Mouse (Mus musculus) embryonic stem cell, embryonic (primary cell): ENCODE data around the gene Snai1.

Experiments
- CTCF ChIA-PET, 4 experiments: fragments of 300-600 bp in 2 of 4; fragments of 350-600 bp in 2 of 4; sonication (Branson Sonifier 250); formaldehyde crosslinking; loops; one replicate each; lab custom pipeline; 2022; ENCODE audit warnings: inconsistent platforms in 2 of 4; lab: Charles Lee
- POLR2A ChIA-PET, 4 experiments: fragments of 300-600 bp in 2 of 4; fragments of 350-600 bp in 2 of 4; sonication (Branson Sonifier 250); formaldehyde crosslinking; loops; one replicate each; lab custom pipeline; 2022; ENCODE audit warnings: antibody characterized with exemption in 4 of 4, inconsistent platforms in 1 of 4; lab: Charles Lee

Gene Snai1

GRCm38 (mm10) chr2:167508569-167508968, 29.4 kb upstream of the Snai1 start:
- CTCF ChIA-PET: interaction anchor here in 2 of 4 experiments (0.7 to 1.8 kb wide), 4 partner anchors 11 to 24 kb away, joined by 3 to 5 read pairs (median 4); no protein-coding TSS in a partner anchor
- POLR2A ChIA-PET: interaction anchor here in 2 of 4 experiments (1.0 to 2.8 kb wide), 4 partner anchors 11 to 112 kb away, joined by 3 to 10 read pairs (median 4); no protein-coding TSS in a partner anchor

GRCm38 (mm10) chr2:167510485-167510884, 27.5 kb upstream of the Snai1 start:
- CTCF ChIA-PET: interaction anchor here in 2 of 4 experiments (0.5 to 1.5 kb wide), 4 partner anchors 60 to 289 kb away, joined by 3 to 4 read pairs (median 3); no protein-coding TSS in a partner anchor
- POLR2A ChIA-PET: interaction anchor here in 3 of 4 experiments (0.6 to 1.6 kb wide), 6 partner anchors 9 to 275 kb away, joined by 3 to 12 read pairs (median 4); no protein-coding TSS in a partner anchor

GRCm38 (mm10) chr2:167512365-167512764, 25.6 kb upstream of the Snai1 start:
- POLR2A ChIA-PET: interaction anchor here in 2 of 4 experiments (0.6 to 2.7 kb wide), 10 partner anchors 10 to 93 kb away, joined by 3 to 11 read pairs (median 3); partner anchors contain the start of genes Rnf114 (in 1 of the 2) and Snai1 (in 1 of the 2)
- CTCF ChIA-PET: interaction anchor here (0.6 to 3.1 kb wide), 17 partner anchors 7 to 290 kb away, joined by 3 to 16 read pairs (median 4); no protein-coding TSS in a partner anchor

GRCm38 (mm10) chr2:167512970-167513369, 25.0 kb upstream of the Snai1 start:
- ChIA-PET CTCF (interaction anchor here (0.6 to 3.1 kb wide), 16 partner anchors 10 to 291 kb away, joined by 3 to 16 read pairs (median 4); no protein-coding TSS in a partner anchor), POLR2A (interaction anchor here in 2 of 4 experiments (0.6 to 2.7 kb wide), 10 partner anchors 10 to 94 kb away, joined by 3 to 11 read pairs (median 3); partner anchors contain the start of genes Rnf114 (in 1 of the 2) and Snai1 (in 1 of the 2))

GRCm38 (mm10) chr2:167514641-167515040, 23.4 kb upstream of the Snai1 start:
- POLR2A ChIA-PET: interaction anchor here in 1 of 4 experiments (0.5 kb wide), 1 partner anchor 25 kb away, joined by 4 read pairs; no protein-coding TSS in a partner anchor
- CTCF ChIA-PET: interaction anchor here in 1 of 4 experiments (1.6 to 3.1 kb wide), 2 partner anchors 91 to 95 kb away, joined by 3 to 16 read pairs; no protein-coding TSS in a partner anchor

- POLR2A ChIA-PET: interaction anchor here in 1 of 4 experiments (1.2 kb wide), 1 partner anchor 11 kb away, joined by 4 read pairs; no protein-coding TSS in a partner anchor
- CTCF ChIA-PET: no interaction called here
These were observed 22.3 kb upstream of the Snai1 start for GRCm38 (mm10) chr2:167515688-167516087.

GRCm38 (mm10) chr2:167519606-167520252, 18.3 kb upstream of the Snai1 start:
- POLR2A ChIA-PET: interaction anchor here in 3 of 4 experiments (0.6 to 2.3 kb wide), 24 partner anchors 8 to 365 kb away, joined by 3 to 10 read pairs (median 4); partner anchors contain the start of gene Slc9a8 (in 1 of the 3)

GRCm38 (mm10) chr2:167528278-167528677, 9.7 kb upstream of the Snai1 start:
- ChIA-PET POLR2A (interaction anchor here in 3 of 4 experiments (0.6 to 3.0 kb wide), 19 partner anchors 8 to 546 kb away, joined by 3 to 8 read pairs (median 3); partner anchors contain the start of genes Slc9a8 (in 1 of the 3) and Snai1 (in 1 of the 3)), CTCF (interaction anchor here (0.5 to 13.6 kb wide), 44 partner anchors 8 to 1432 kb away, joined by 3 to 244 read pairs (median 5); partner anchors contain the start of gene Snai1 (in 2 of the 4))

More at GRCm38 (mm10) chr2:167519606-167520252, 18.3 kb upstream of the Snai1 start:
- CTCF ChIA-PET: interaction anchor here (0.5 to 3.6 kb wide), 57 partner anchors 8 to 468 kb away, joined by 3 to 28 read pairs (median 4); partner anchors contain the start of genes Snai1 (in 3 of the 4), Rnf114 (in 1 of the 4) and Spata2 (in 1 of the 4)

GRCm38 (mm10) chr2:167529935-167530513, 8.0 kb upstream of the Snai1 start:
- ChIA-PET CTCF (interaction anchor here (0.5 to 13.6 kb wide), 23 partner anchors 8 to 458 kb away, joined by 3 to 244 read pairs (median 5); partner anchors contain the start of gene Snai1 (in 1 of the 4)), POLR2A (interaction anchor here in 3 of 4 experiments (0.5 to 6.0 kb wide), 20 partner anchors 10 to 1677 kb away, joined by 3 to 22 read pairs (median 4); partner anchors contain the start of gene Slc9a8 (in 1 of the 3))

GRCm38 (mm10) chr2:167530536-167530935, 7.5 kb upstream of the Snai1 start:
- ChIA-PET CTCF (interaction anchor here (0.5 to 13.6 kb wide), 17 partner anchors 8 to 459 kb away, joined by 3 to 244 read pairs (median 6); partner anchors contain the start of gene Snai1 (in 1 of the 4)), POLR2A (interaction anchor here in 3 of 4 experiments (0.5 to 6.0 kb wide), 16 partner anchors 10 to 1677 kb away, joined by 3 to 22 read pairs (median 4); no protein-coding TSS in a partner anchor)

- CTCF ChIA-PET: interaction anchor here (0.5 to 13.6 kb wide), 84 partner anchors 8 to 881 kb away, joined by 3 to 244 read pairs (median 5); no protein-coding TSS in a partner anchor
- POLR2A ChIA-PET: interaction anchor here (0.6 to 6.0 kb wide), 22 partner anchors 8 to 153 kb away, joined by 3 to 22 read pairs (median 4); no protein-coding TSS in a partner anchor
These were observed 5.9 kb upstream of the Snai1 start for GRCm38 (mm10) chr2:167532131-167532530.

- CTCF ChIA-PET: interaction anchor here (0.6 to 13.6 kb wide), 13 partner anchors 9 to 328 kb away, joined by 3 to 244 read pairs (median 5); no protein-coding TSS in a partner anchor
- POLR2A ChIA-PET: interaction anchor here in 2 of 4 experiments (0.7 to 6.0 kb wide), 8 partner anchors 13 to 71 kb away, joined by 3 to 74 read pairs (median 3); no protein-coding TSS in a partner anchor
These were observed 4.1 kb upstream of the Snai1 start for GRCm38 (mm10) chr2:167533880-167534279.

- POLR2A ChIA-PET: interaction anchor here in 3 of 4 experiments (0.6 to 5.6 kb wide), 11 partner anchors 10 to 82 kb away, joined by 3 to 74 read pairs (median 14); no protein-coding TSS in a partner anchor
- CTCF ChIA-PET: interaction anchor here (0.6 to 13.6 kb wide), 16 partner anchors 10 to 358 kb away, joined by 3 to 244 read pairs (median 6); partner anchors contain the start of gene Gm20431 (in 1 of the 4)
These were observed 1.6 kb upstream of the Snai1 start for GRCm38 (mm10) chr2:167536320-167536945.

- ChIA-PET CTCF (interaction anchor here (0.5 to 13.6 kb wide), 24 partner anchors 8 to 467 kb away, joined by 3 to 244 read pairs (median 6); no protein-coding TSS in a partner anchor), POLR2A (interaction anchor here (0.6 to 5.6 kb wide), 42 partner anchors 8 to 357 kb away, joined by 3 to 74 read pairs (median 4); partner anchors contain the start of genes B4galt5 (in 1 of the 4), Gm20431 (in 1 of the 4), Rnf114 (in 1 of the 4) and Spata2 (in 1 of the 4))
These were observed 794 bp downstream of the Snai1 start for GRCm38 (mm10) chr2:167538671-167539306.

- CTCF ChIA-PET: interaction anchor here (0.5 to 8.3 kb wide), 18 partner anchors 8 to 770 kb away, joined by 3 to 106 read pairs (median 4); no protein-coding TSS in a partner anchor
- POLR2A ChIA-PET: interaction anchor here (0.6 to 5.6 kb wide), 40 partner anchors 7 to 1518 kb away, joined by 3 to 39 read pairs (median 4); partner anchors contain the start of gene Ube2v1 (in 1 of the 4)
These were observed 1.8 kb downstream of the Snai1 start for GRCm38 (mm10) chr2:167539536-167540476.
